Mouse (Mus musculus) limb, embryonic 13.5 days (tissue): ENCODE measurements around the gene 4930438A08Rik. TPM values are rescaled to one million over a fixed set of nuclear protein-coding genes. Genes with fewer than 3 reads are reported as not detected.

Experiments used
- ATAC-seq: fragments of 200-750 bp; cut with Nextera tagmentation; 2 replicates; pipeline ENCODE4 v1.8.0; 2017; ENCODE audit warnings: low read depth, moderate number of reproducible peaks, moderate TSS enrichment; ENCODE audit not compliant: low FRiP score
- H3K27ac ChIP-seq: fragments of 300-500 bp; sonication (generic); 2 replicates; pipeline ENCODE4 v1.5.1; 2015; ENCODE audit warnings: inconsistent platforms, mild to moderate bottlenecking, moderate library complexity
- H3K27me3 ChIP-seq: fragments of 300-500 bp; sonication (generic); 2 replicates; pipeline ENCODE4 v1.6.1; 2015; ENCODE audit warnings: mild to moderate bottlenecking, inconsistent platforms
- H3K36me3 ChIP-seq: fragments of 300-500 bp; sonication (generic); 2 replicates; pipeline ENCODE4 v1.6.1; 2015; ENCODE audit warnings: inconsistent platforms, mild to moderate bottlenecking, moderate library complexity
- H3K4me1 ChIP-seq: fragments of 300-500 bp; sonication (generic); 2 replicates; pipeline ENCODE4 v1.6.1; 2015; ENCODE audit warnings: inconsistent platforms
- H3K4me2 ChIP-seq: fragments of 300-500 bp; sonication (generic); replicated peaks from 2 replicates; pipeline ENCODE4 v1.6.1; 2015; ENCODE audit warnings: inconsistent platforms, mild to moderate bottlenecking, moderate library complexity
- H3K4me3 ChIP-seq: fragments of 300-500 bp; sonication (generic); 2 replicates; pipeline ENCODE4 v1.5.1; 2015; ENCODE audit warnings: moderate library complexity, mild to moderate bottlenecking, inconsistent platforms
- H3K9ac ChIP-seq: fragments of 300-500 bp; sonication (generic); 2 replicates; pipeline ENCODE4 v1.6.1; 2015; ENCODE audit warnings: mild to moderate bottlenecking, inconsistent platforms
- H3K9me3 ChIP-seq: fragments of 300-500 bp; sonication (generic); 2 replicates; pipeline ENCODE4 v1.6.1; 2016; ENCODE audit warnings: inconsistent platforms
- WGBS: fragments of 180-500 bp; shearing (Covaris S2); methylation state at CpG from one replicate; pipeline ENCODE4 v1.1.7; 2015; 5-methylcytosine and 5-hydroxymethylcytosine counted together
- polyA plus RNA-seq: library from polyadenylated mRNA; unstranded; fragments of >200 nt; fragmentation: Nextera tagmentation; extraction: Ambion mirVana; gene quantifications from 2 replicates; pipeline ENCODE4 v1.2.1, GENCODE M21; 2015

Gene 4930438A08Rik
- polyA plus RNA-seq, 1 experiment from 2014 or later = 0.09 TPM

GRCm38 (mm10) chr11:58249203-58249981 is 25.2 kb upstream of the 4930438A08Rik start:
- Histone ChIP-seq H3K4me2 (no peak overlapping the region), H3K36me3 (no peaks in the 10 kb centered on the region), H3K27ac (no peak overlapping the region), H3K9me3 (no peaks in the 10 kb centered on the region), H3K4me1 (no peaks in the 10 kb centered on the region), H3K27me3 (0 out of 2 replicates have a peak, but pooled peaks cover 12% of the 10 kb centered on the region), H3K4me3 (no peak overlapping the region), H3K9ac (no peak overlapping the region)
- 67% methylated on average over 7 of the region's 7 CpGs for WGBS
- ATAC-seq = no peak

GRCm38 (mm10) chr11:58250550-58250949 is 24.0 kb upstream of the 4930438A08Rik start:
- H3K9me3 ChIP-seq = no peaks in the 10 kb centered on the region
- H3K4me2 ChIP-seq = no peak overlapping the region
- WGBS = 81% methylated on average over 5 of the region's 5 CpGs
- no peak overlapping the region for H3K27ac ChIP-seq
- H3K4me3 ChIP-seq = no peak overlapping the region
- no peak for ATAC-seq
- H3K36me3 ChIP-seq = no peaks in the 10 kb centered on the region
- H3K27me3 ChIP-seq = 0 out of 2 replicates have a peak, but pooled peaks cover 7% of the 10 kb centered on the region
- H3K9ac ChIP-seq = no peak overlapping the region
- no peaks in the 10 kb centered on the region for H3K4me1 ChIP-seq

GRCm38 (mm10) chr11:58254411-58254810 is 20.2 kb upstream of the 4930438A08Rik start:
- no peak overlapping the region for H3K9ac ChIP-seq
- H3K4me2 ChIP-seq = no peak overlapping the region
- H3K27ac ChIP-seq = no peak overlapping the region
- no peaks in the 10 kb centered on the region for H3K27me3 ChIP-seq
- no peak overlapping the region for H3K4me3 ChIP-seq
- no peaks in the 10 kb centered on the region for H3K4me1 ChIP-seq
- H3K36me3 ChIP-seq = no peaks in the 10 kb centered on the region
- ATAC-seq = no peak
- 90% methylated on average over 3 of the region's 3 CpGs for WGBS
- no peaks in the 10 kb centered on the region for H3K9me3 ChIP-seq

- Histone ChIP-seq H3K9me3 (no peaks in the 10 kb centered on the region), H3K4me2 (no peak overlapping the region), H3K27ac (no peak overlapping the region), H3K36me3 (no peaks in the 10 kb centered on the region), H3K4me3 (no peak overlapping the region), H3K27me3 (no peaks in the 10 kb centered on the region), H3K4me1 (no peaks in the 10 kb centered on the region), H3K9ac (no peak overlapping the region)
- no peak for ATAC-seq
- WGBS = 81% methylated on average over 5 of the region's 5 CpGs
Observed at GRCm38 (mm10) chr11:58257816-58258215, 16.8 kb upstream of the 4930438A08Rik start.

GRCm38 (mm10) chr11:58260156-58260555 is 14.4 kb upstream of the 4930438A08Rik start:
- H3K27ac ChIP-seq = no peak overlapping the region
- H3K27me3 ChIP-seq = no peaks in the 10 kb centered on the region
- no peaks in the 10 kb centered on the region for H3K4me1 ChIP-seq
- H3K4me2 ChIP-seq = no peak overlapping the region
- no peak overlapping the region for H3K9ac ChIP-seq
- ATAC-seq = no peak
- no peak overlapping the region for H3K4me3 ChIP-seq
- no peaks in the 10 kb centered on the region for H3K9me3 ChIP-seq
- 89% methylated on average over 4 of the region's 4 CpGs for WGBS
- no peaks in the 10 kb centered on the region for H3K36me3 ChIP-seq

- no peak overlapping the region for H3K9ac ChIP-seq
- WGBS = 89% methylated on average over 4 of the region's 4 CpGs
- no peaks in the 10 kb centered on the region for H3K27me3 ChIP-seq
- H3K4me3 ChIP-seq = no peak overlapping the region
- H3K4me1 ChIP-seq = no peaks in the 10 kb centered on the region
- no peak overlapping the region for H3K4me2 ChIP-seq
- H3K27ac ChIP-seq = no peak overlapping the region
- no peaks in the 10 kb centered on the region for H3K9me3 ChIP-seq
- ATAC-seq = no peak
- H3K36me3 ChIP-seq = no peaks in the 10 kb centered on the region
Observed at GRCm38 (mm10) chr11:58261826-58262225, 12.8 kb upstream of the 4930438A08Rik start.

GRCm38 (mm10) chr11:58262336-58262735 is 12.3 kb upstream of the 4930438A08Rik start:
- 89% methylated on average over 3 of the region's 3 CpGs for WGBS
- no peak for ATAC-seq

GRCm38 (mm10) chr11:58263516-58263915 is 11.1 kb upstream of the 4930438A08Rik start:
- no peaks in the 10 kb centered on the region for H3K36me3 ChIP-seq
- WGBS = 69% methylated on average over 2 of the region's 2 CpGs
- H3K4me2 ChIP-seq = no peak overlapping the region
- H3K4me1 ChIP-seq = no peaks in the 10 kb centered on the region
- ATAC-seq = no peak
- H3K27me3 ChIP-seq = no peaks in the 10 kb centered on the region
- no peak overlapping the region for H3K27ac ChIP-seq
- no peaks in the 10 kb centered on the region for H3K9me3 ChIP-seq
- no peak overlapping the region for H3K4me3 ChIP-seq
- H3K9ac ChIP-seq = no peak overlapping the region

More at GRCm38 (mm10) chr11:58262336-58262735, 12.3 kb upstream of the 4930438A08Rik start:
- Histone ChIP-seq H3K9me3 (no peaks in the 10 kb centered on the region), H3K4me3 (no peak overlapping the region), H3K4me2 (no peak overlapping the region), H3K9ac (no peak overlapping the region), H3K4me1 (no peaks in the 10 kb centered on the region), H3K27me3 (no peaks in the 10 kb centered on the region), H3K27ac (no peak overlapping the region), H3K36me3 (no peaks in the 10 kb centered on the region)

GRCm38 (mm10) chr11:58264546-58264945 is 10.1 kb upstream of the 4930438A08Rik start:
- Histone ChIP-seq H3K4me2 (no peak overlapping the region), H3K27me3 (no peaks in the 10 kb centered on the region), H3K27ac (no peak overlapping the region), H3K4me3 (no peak overlapping the region), H3K9me3 (no peaks in the 10 kb centered on the region), H3K36me3 (no peaks in the 10 kb centered on the region), H3K4me1 (no peaks in the 10 kb centered on the region), H3K9ac (no peak overlapping the region)
- no peak for ATAC-seq
- WGBS = 81% methylated on average over 9 of the region's 9 CpGs

GRCm38 (mm10) chr11:58268285-58268684 is 6.3 kb upstream of the 4930438A08Rik start:
- Histone ChIP-seq H3K9me3 (no peaks in the 10 kb centered on the region), H3K9ac (no peak overlapping the region), H3K27me3 (no peaks in the 10 kb centered on the region), H3K4me2 (no peak overlapping the region), H3K4me1 (no peaks in the 10 kb centered on the region), H3K4me3 (no peak overlapping the region), H3K27ac (no peak overlapping the region), H3K36me3 (no peaks in the 10 kb centered on the region)
- WGBS = 83% methylated on average over 3 of the region's 3 CpGs
- no peak for ATAC-seq

- Histone ChIP-seq H3K27ac (no peak overlapping the region), H3K4me2 (no peak overlapping the region), H3K9me3 (no peaks in the 10 kb centered on the region), H3K4me1 (no peaks in the 10 kb centered on the region), H3K27me3 (0 out of 2 replicates have a peak, but pooled peaks cover 4% of the 10 kb centered on the region), H3K4me3 (no peak overlapping the region), H3K36me3 (no peaks in the 10 kb centered on the region), H3K9ac (no peak overlapping the region)
- 74% methylated on average over 4 of the region's 4 CpGs for WGBS
- no peak for ATAC-seq
Observed at GRCm38 (mm10) chr11:58275756-58276155, 1.2 kb downstream of the 4930438A08Rik start.

GRCm38 (mm10) chr11:58281970-58282496 is 7.4 kb downstream of the 4930438A08Rik start:
- Histone ChIP-seq H3K9ac (no peak overlapping the region), H3K4me1 (no peaks in the 10 kb centered on the region), H3K36me3 (no peaks in the 10 kb centered on the region), H3K4me2 (no peak overlapping the region), H3K27me3 (peaks cover 7% of the 10 kb centered on the region; the same call in 1 of the 2 replicates), H3K27ac (no peak overlapping the region), H3K4me3 (no peak overlapping the region), H3K9me3 (no peaks in the 10 kb centered on the region)
- ATAC-seq = no peak
- WGBS = 85% methylated on average over 13 of the region's 13 CpGs
